Mouse (Mus musculus): ENCODE data around the gene Sfxn5. TPM values are rescaled to one million over a fixed set of nuclear protein-coding genes. Genes with fewer than 3 reads are reported as not detected.

Sfxn5 gene
- total and polyA plus RNA-seq, 3 experiments = 9.0 to 36.3 (median 26.1) TPM

DNA sequence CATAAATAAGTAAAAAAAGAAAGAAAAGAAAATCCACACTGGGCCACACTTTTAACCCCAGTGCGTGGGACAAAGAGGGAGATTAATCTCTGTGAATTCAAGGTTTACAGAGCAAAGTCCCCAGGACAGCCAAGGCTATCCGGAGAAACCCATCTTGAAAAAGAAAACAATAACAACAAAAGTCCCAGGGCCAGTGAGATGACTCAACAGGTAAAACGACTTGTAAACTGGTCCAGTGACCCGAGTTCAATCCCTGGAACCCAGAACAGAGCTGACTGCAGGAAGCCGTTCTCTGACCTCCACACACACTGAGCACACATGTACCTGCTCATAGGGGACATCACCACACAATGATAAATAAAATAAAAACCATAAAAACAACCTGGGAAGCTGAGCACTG is 31.2 kb upstream of the Sfxn5 start:
- DNase-seq = no peak

DNA sequence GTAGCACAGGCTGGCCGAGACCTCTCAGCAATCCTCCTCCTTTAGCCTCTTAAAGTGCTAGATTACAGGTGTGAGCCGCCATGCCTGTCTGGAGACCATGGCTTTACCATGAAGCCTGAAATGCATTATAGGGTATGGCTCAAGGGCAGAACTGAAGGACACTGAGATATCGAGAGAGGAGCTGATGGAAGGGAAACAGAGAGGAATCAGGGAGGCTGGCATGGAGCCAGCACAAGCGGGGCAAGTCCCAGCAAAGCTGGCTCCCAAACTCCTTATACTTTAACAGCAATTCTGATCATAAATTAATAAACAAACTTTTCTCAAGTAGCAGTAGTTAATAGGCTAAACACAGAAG is 30.7 kb upstream of the Sfxn5 start:
- DNase-seq = no peak

DNA sequence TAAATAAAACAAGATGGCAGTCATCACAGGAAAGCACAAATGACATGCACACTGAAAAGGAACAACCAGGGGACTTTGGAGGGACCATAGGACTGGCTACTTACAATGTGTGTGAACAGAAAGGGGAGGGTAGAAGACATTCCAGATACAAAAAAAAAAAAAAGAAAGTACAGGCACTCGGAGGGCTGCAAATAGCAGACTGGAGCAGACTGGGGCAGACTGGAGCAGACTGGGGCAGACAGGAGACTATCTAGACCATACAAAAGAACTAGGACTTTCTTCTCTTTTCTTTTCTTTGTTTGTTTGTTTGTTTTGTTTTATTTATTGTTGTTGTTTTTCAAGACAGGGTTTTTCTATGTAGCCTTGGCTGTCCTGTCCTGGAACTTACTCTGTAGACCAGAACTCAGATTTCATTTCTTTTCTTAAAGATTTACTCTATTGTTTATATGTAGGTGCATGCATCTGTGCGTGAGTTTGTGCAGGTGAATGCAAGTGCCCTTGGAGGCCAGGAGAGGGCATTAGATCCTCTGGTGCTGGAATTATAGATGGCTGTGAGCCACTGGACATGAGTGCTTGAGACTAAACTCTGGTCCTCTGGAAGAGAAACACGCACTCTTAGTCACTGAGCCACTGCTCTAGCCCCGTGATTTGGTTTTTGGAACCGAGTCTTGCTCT is 30.1 kb upstream of the Sfxn5 start:
- DNase-seq = no peak

DNA sequence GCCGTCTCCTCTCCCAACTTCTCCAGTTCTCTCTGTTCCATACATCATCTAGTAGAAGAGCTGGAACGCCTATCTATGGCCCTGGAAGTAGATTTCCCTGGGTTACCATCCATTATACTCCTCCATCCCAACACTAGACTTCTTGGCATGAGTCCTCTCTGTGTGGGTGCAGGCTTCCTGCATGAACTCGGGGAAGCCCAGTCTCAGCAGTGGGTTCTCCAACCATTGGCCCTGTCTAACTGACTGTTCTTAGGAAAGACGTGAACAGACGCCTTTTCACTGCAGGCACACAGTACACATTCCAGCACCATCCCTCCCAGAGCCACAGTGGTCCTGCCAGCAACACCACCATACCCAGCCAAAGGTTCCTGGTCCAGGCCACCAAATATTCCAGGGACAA is 29.4 kb upstream of the Sfxn5 start:
- no peak for DNase-seq

DNA sequence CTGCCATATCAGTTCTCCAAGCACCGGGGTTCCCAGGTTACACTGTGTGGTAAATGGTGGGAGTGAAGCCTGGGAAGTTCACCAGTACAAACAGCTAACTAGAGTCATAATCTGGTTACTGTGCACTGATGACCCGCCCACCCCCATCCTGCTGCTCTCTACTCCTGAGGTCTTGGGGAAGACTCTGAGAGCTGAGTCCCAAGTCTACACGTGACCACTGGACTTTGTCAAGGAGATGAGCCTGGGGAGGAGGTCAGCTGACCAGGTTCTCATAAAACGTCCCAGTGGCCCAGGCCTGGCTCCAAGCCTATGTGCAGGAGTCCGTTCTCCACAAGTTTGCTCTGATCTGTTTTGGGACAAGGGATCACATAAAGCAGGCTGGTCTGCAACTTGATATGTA is 27.1 kb upstream of the Sfxn5 start:
- no peak for DNase-seq

DNA sequence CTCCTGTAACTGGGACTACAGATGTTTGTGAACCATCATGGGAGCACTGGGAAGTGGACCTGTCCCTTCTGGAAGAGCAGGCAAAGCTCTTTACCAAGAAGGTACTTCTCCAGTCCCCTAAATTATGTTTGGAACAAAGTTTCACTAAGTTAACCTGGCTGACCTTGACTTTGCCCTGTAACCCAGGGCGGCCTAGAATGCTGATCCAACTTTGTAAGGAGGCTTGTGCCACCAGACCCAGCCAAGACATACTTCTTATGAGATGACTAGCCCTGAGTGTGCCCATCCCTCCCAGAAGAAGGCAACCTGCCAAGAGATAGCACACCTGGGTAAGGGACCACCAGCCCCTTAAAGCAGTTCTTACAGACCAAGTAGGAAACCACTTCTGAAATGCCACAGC is 25.7 kb upstream of the Sfxn5 start:
- no peak for DNase-seq

DNA sequence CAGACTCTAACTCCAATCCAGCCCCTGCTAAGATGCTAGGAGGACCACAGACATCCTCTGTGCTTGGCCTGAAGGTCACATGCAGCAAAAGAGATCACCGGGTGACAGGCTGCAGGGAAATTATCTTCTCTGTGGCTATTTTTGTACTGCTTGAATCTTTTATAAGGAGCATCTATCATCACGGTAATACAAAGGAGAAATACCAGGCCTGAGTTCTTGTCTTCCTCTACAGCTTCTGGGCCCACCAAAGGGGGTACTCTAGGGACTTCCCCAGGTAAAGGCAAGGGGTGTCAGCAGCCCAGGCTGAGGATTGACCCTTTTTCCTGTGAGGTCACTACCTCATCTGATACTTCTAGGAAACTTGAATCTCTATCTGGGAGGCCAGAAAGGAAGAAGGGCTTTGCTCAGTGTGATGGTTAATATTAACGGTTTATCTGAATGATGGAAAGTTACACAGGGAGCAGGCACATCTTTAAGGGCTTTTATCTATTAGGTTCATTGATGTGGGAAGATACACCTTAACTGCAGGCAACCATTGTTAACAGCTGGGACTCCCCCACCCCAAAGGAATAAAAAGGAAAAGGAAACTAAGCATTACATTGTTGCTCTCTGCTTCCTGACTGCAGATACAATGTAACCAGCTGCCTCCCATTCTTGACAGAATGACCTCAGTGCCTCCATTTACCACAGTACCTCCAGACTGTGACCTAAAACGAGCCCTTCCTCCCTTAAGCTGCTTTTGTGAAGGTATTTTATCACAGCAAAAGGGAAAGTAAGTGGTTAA is 23.7 kb upstream of the Sfxn5 start:
- no peak for DNase-seq

DNA sequence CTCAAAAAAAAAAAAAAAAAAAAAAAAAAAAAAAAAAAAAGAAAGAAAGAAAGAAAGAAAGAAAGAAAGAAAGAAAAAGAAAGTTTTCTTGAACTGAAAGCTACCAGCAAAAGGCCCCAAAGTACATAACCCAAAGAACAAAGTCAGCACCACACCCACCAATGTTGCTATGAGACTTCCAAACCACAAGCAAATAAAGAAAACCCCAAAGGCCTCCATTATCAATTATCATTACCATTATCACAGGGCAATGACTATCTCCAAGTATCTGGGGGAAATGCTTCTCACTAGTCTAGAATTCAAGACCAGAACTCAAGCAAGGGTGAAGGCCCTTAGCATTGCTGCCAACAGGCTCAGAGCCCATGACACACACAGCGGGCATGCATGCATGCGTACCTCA is 22.5 kb upstream of the Sfxn5 start:
- no peak for DNase-seq

DNA sequence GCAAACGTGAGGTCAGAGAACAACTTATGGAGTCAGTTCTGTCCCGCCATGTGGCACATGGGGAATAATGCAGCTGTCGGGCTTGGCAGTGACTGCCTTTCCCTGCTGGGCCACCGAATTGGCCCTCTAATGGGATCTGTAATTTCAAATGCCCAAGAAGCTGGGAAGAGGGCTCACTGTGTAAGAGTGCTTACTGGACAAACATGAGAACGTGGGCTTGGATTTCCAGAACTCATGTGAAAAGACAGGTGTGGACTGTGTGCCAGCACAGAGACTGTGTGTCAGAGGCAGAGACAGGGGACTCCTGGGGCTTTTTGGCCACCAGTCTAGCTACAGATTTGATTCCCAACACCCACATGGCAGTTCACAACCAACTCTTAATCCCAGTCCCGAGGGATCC is 21.5 kb upstream of the Sfxn5 start:
- no peak for DNase-seq

DNA sequence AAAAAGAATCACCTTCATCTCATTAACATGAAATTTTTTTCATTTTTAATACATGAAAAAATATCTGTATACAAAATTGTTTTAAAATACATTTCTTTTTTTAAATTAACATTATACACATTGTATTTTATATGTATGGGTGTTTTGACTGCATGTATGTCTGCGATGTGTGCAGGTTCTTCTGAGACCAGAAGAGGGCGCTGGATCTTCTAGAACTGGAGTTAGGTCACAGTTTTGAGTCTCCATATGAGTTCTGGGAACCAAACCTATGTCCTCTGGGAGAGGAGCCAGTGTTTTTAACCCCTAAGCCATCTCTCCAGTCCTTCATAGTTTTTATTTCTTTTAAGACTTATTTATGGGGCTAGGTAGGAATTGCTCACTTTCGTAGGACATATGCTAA is 20.5 kb upstream of the Sfxn5 start:
- no peak for DNase-seq

DNA sequence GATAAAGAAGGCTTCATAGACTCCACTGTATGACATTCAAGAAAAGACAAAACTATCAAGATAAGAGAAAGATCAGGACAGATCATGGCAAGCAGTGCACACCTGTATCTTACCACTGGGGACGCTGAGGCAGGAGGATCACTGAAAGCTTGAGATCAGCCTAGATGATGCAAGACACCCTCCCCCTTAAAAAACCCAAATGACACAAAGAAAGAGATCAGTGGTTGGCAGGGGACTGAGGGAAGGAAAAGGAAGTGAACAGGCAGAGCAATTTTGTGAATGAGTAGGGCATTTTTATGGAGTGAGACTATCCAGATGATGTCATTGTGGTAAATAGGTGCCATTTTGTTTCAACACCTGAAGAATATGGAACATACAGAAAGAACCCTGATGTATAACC is 16.9 kb upstream of the Sfxn5 start:
- DNase-seq = no peak

DNA sequence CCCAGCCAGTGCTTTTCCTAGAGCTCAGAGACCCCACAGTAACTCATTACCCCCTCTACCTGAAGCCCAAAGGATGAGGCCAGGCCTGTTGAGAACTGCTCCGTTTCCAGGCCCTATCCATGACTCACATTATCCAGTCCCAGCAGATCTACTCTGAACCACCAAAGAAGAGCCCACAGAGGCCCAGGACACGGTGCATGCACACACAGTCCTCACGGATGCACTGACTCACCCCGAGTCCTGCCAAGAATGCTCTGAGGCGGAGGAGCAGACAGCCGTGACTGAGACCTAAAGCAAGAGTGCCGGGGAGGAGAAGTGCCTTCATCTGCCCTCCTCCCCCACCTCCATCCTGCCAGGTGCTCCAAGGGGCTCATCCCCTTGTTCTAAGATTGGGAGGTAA is 16.0 kb upstream of the Sfxn5 start:
- peak; percentile 87 for DNase-seq

DNA sequence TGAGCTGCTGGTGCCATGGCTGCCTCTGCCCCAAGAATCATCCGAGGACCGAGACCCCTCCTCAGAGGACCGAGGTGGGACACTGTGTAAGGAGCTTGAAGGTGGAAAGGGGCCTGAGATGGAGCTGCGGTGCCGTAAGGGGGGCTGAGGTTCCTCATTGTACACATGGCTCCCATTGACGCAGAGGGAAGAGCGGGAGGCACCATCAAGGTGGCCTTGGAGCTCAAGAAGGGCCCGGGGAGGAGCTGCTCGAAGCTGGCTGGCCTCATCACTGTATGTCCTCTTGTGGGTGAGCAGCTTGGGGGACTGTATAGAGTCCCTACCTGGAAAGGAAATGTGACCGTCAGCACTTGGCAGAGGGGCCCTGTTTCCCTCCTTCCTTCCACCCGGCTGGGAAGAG is 14.9 kb upstream of the Sfxn5 start:
- peak; percentile 40 for DNase-seq

DNA sequence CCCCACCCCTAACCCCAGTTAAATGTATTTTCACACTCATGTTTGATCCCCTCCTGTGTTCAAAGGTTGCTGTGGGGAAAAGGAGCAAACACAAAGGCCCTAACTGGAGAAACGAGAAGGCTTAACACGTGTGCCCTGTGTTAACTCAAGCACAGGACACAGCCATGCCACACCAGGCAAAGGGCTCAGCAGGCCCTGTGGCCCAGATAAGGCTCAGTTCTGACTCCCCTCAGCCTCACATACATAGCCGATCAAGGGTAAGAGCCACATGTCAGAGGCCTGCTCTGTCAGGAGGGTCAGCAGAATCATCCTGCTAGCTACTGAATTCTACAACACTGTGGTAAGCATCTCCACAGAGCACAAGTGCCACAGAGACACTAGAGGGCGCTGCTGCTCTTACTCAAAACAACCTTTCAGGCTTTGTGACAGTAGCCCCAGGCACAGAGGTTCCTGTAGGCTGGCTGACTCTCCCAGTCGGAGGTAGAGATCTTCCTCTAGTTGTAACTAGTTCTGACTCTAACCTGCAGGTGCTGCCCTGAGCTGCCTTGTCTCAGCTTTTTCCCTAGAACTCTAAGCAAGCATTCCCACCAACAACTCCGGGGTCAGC is 12.9 kb upstream of the Sfxn5 start:
- DNase-seq = peak; percentile 81

DNA sequence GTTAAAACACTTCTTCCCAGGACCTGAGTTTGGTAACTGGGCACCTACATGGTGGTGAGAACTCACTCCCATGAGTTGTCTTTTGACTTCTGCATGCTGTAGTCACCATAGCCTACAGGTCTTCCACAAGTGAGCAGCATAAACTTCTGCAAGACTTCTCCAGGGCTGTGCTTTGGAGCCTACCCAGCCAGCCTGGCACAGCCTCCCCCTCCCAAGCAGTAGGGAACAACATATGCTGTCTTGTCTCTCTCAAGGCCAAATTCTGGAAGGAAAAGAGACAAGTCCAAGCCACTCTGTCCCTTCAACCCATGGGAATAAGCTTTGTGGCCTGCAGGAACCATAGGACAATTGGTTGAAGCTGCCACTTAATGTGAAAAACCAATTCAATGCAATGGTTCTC is 11.7 kb upstream of the Sfxn5 start:
- DNase-seq = no peak

DNA sequence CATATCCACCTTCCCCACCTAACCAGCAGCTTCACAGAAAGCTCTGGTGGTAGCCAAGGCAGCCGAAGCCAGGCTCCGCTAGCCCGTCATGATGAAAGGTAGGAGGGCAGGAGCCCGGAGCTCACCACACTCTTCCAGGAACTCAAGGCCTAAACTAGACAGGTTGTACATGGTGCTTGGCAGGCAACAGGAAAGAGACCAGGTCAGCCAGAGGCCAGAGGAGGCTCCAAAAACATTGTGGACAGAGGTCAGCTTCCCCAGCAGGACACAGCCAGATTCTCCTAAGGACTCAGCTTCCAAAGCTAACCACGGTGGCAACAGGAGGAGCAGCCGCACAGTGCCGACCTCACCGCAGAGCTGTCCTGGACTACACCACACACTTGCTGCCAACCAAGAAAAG is 9.8 kb upstream of the Sfxn5 start:
- no peak for DNase-seq

DNA sequence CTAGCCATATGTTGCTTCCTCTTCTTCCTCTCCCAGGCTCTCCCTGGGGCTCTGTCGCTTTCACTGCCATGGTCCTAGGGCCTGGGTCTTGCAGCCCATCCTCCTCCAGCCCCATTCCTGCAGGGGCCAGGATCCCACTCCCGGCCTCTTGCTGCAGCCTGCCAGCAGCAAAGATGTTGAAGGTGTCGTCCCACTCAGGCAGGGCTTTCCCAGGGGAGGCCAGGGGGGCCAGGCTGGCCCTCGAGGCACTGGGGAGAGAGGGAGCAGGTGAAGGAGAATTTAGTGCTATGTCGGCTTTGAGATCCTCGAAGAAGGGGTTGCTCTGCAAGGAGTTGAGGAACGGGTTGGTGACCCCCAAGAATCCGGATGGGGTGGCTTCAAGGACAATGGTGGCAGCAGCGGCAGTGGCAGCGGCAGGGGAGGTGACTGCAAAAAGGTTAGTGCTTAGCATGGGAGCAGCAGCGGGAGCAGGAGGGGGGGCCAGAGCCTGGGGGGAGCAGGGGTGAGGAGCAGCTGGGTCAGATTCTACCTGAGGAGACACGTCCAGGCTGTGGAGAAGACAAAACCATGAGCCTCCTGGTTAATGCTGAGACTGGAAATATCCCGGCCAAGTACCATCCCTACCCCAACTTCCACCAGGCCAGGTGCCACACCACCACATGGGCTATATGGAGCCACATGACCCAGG is 8.7 kb upstream of the Sfxn5 start:
- DNase-seq = no peak

DNA sequence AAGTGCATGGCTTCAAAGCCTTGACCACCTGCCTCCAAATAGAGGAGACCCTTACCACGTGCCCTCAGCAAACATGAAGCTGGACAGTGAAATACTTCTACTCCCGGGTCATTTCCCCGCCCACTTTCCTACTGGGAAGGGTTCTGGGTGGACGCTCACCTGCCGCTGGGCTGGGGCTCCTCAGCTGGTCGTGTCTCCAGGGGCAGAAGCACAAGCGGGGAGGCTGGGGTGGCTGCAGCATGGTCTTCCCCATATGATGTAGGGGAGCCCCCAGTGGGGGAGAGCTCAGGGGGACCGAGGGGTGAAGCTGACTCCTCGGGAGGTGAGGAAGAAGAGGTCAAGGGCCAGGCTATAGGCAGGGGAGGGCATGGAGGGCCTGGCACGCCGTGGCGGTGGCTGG is 7.0 kb upstream of the Sfxn5 start:
- DNase-seq = no peak

DNA sequence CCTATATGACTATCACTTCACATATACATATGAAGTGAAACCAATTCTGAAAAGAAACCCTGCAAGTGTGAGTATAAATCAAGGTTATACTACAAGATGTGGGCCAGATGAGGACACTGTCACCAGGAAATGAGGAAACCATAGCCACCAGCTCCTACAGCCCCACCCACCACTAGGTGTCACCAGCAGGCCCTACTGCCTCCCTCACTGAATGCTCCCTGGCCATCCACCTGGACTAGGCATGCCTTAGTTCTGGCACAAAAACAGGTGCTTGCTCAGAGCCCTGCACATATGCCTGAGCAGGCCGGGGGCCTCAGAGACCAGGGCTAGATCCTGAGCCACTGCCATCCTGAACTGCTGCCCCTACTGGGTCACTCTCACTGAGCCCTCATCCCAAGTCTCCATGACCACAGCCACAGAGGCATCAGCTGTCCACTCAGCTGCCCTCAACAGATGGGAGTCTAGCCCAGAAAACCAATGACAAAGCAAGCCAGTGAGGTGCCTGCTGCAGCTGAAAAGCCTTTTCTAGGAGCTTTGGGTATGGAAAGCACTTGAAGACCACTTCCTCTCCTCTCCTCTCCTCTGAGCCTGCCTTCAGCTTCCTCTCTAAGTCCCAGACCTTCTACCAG is 6.2 kb upstream of the Sfxn5 start:
- peak; percentile 60 for DNase-seq

DNA sequence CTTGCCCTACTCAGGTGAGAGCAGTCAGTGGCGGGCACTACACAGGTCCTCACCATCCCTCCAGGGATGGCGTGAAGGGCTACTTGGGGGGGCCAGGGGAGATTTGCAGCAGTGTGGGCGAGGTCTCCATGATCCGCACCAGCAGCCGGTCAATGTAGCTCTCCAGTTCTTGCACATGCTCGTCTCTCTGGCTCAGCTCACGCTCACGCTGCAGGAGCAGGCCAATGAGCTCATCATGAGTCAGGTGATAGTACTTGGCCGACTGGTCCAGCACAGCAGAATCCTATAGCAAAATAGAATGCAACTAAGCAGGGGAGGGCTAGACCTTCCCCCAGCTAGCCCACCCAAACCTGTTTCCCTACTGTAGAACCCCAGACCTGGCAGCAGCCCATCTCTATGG is 3.7 kb upstream of the Sfxn5 start:
- peak; percentile 43 for DNase-seq

DNA sequence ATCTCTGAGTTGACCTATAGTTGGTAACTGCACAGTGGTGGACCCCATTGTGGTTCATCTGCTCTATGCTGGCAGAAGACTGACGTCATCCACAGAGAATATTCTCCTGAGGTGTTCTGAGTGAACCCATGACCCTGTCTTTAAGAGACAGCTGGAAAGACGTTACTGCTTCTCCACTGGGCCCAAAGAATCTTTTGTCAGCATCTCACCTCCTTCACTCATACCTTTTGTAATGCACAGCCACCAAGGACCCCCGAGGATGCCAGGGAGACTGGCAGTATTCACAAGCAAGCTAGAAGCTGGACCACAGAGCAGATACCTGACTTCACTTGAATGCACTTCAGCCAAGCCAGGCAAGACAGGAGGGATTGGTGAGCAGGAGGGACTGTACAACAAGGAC is 2.1 kb upstream of the Sfxn5 start:
- DNase-seq = no peak

DNA sequence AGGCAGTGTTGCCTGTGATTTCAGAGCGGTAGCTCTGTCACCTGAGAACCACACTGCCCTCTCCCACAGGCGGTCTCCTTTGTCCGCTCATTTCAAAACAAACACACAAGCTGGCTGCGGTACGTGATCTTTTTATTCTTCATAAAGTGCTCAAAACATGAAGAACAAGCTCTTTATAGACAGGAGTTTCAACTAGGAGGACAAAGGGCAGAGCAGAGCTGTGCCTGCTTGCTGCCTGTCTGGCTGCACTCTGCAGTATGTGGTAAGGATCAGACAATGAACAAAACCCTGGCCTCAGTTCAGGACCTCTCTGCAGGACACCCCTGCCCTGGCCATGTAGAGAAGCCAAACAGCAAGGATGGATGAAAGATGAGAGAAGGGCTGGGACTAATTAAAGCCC is 1.6 kb upstream of the Sfxn5 start:
- DNase-seq = no peak

DNA sequence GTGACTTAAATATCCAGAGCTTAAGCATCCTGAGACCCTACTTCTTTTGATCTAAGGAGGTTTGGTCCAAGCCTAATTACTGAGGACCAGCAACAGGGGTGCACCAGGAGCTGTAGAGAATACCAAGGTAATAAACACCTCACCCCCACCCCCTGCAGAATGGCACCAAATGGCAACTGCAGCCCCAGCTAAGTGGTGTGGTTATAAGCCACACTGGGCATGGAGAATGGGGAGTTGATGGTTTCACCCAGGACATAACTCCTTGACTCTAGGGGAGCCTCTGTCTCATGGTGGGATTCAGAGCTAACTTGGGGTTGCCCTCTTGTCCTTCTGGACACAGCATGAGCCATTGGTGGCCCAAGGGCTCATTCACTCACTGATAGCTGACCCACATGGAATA is 1.0 kb upstream of the Sfxn5 start:
- DNase-seq = no peak

All from adrenal gland, adult 2 months (tissue).